23 mouse cellular contexts compared by ENCODE assay signal in genomic region chr12:112774026-112774425, GRCm38 (mm10). TPM values are rescaled to one million over a fixed set of nuclear protein-coding genes. Genes with fewer than 3 reads are reported as not detected.
DNase-seq lines count a peak whose midpoint lies in the region; ATAC-seq and TF ChIP-seq lines count a peak whose summit lies in the region.
"Had no signal": no experiment of that assay in that cellular context is flagged by ENCODE, and none has a peak within 500 bp of the region (broad histone marks: within the 10 kb centered on the region; RNA-seq: fewer than 3 reads in every experiment).

No protein-coding gene starts in this region.

- H3K4me1 ChIP-seq in limb, embryonic 14.5 days (ENCODE audit: control insufficient read depth, insufficient read depth, low read length) = no peaks in the 10 kb centered on the region; the same call in 1 of the 2 replicates
- H3K4me1 ChIP-seq in limb, embryonic 10.5 days = 0 out of 2 replicates have a peak, but pooled peaks cover 3% of the 10 kb centered on the region
- 0 out of 2 replicates have a peak, but pooled peaks cover 2% of the 10 kb centered on the region for H3K4me1 ChIP-seq in intestine, embryonic 15.5 days (replicated peaks)
- H3K4me1 ChIP-seq: embryonic facial prominence, embryonic 15.5 days; forebrain, embryonic 10.5 days had no signal

- intact Hi-C loops in gastrocnemius, postnatal 14 days (cut with DNase I; ENCODE audit: low total_unique reads) = no loop called here

- peaks cover 3% of the 10 kb centered on the region; the same call in 1 of the 2 replicates for H3K9me3 ChIP-seq in limb, embryonic 14.5 days (ENCODE audit: control insufficient read depth, low read length)
- H3K9me3 ChIP-seq in limb, embryonic 10.5 days (replicated peaks) = no peaks in the 10 kb centered on the region
- H3K9me3 ChIP-seq in intestine, embryonic 15.5 days = no peaks in the 10 kb centered on the region
- H3K9me3 ChIP-seq: embryonic facial prominence, embryonic 15.5 days had no signal

- H3K9ac ChIP-seq in limb, embryonic 14.5 days (ENCODE audit: low read depth, low read length, severe bottlenecking) = 0 out of 2 replicates have a peak overlapping the region, but pooled peaks have one; percentile 12
- no peak overlapping the region for H3K9ac ChIP-seq in intestine, embryonic 15.5 days
- H3K9ac ChIP-seq: embryonic facial prominence, embryonic 13.5 days; embryonic facial prominence, embryonic 15.5 days had no signal

- no peak for ATAC-seq in limb, embryonic 14.5 days (ENCODE audit: low FRiP score, low read depth)
- 0 out of 2 replicates have a peak, but pooled peaks have one; percentile 28 for ATAC-seq in monocyte, adult 5-6 weeks (replicated peaks; ENCODE audit: insufficient number of reproducible peaks, low FRiP score, low TSS enrichment, poor library complexity, severe bottlenecking)
- ATAC-seq in intestine, embryonic 15.5 days = no peak
- ATAC-seq: forebrain, embryonic 14.5 days; forebrain, embryonic 16.5 days had no signal

- DNase-seq in gastrocnemius, postnatal 14 days = peak; percentile 1
- no peak for DNase-seq in gastrocnemius, adult 18-20 months (ENCODE audit: low spot score)
- no peak for DNase-seq in limb, embryonic 14.5 days (ENCODE audit: low spot score)
- DNase-seq in limb, embryonic 10.5 days (ENCODE audit: low spot score) = no peak
- DNase-seq: adrenal gland, adult 2 months; adrenal gland, postnatal 10 days; adrenal gland, postnatal 25 days; cerebellum, adult 11 months; cerebellum, adult 18-20 months; cerebellum, adult 8-10 months; cerebellum, adult 9-11 months; cerebellum, postnatal 14 days; embryo, embryonic 11 days had no signal

- TF ChIP-seq POLR2A in limb, embryonic 14.5 days (IDR thresholded peaks at IDR 0.05; ENCODE audit: borderline replicate concordance, extremely low read depth, insufficient read depth, insufficient read length) = no peak

- H3K27ac ChIP-seq in limb, embryonic 14.5 days (replicated peaks; ENCODE audit: low read depth, low read length) = no peak overlapping the region
- no peak overlapping the region for H3K27ac ChIP-seq in limb, embryonic 10.5 days
- H3K27ac ChIP-seq in intestine, embryonic 15.5 days = no peak overlapping the region
- H3K27ac ChIP-seq: embryonic facial prominence, embryonic 13.5 days; embryonic facial prominence, embryonic 15.5 days; forebrain, embryonic 10.5 days had no signal

- H3K27me3 ChIP-seq in limb, embryonic 14.5 days (ENCODE audit: control insufficient read depth, insufficient read depth, low read length) = no peaks in the 10 kb centered on the region
- H3K27me3 ChIP-seq in limb, embryonic 10.5 days (ENCODE audit: low read depth, poor library complexity, severe bottlenecking) = no peaks in the 10 kb centered on the region
- no peaks in the 10 kb centered on the region for H3K27me3 ChIP-seq in intestine, embryonic 15.5 days (replicated peaks)
- H3K27me3 ChIP-seq: embryonic facial prominence, embryonic 13.5 days; embryonic facial prominence, embryonic 15.5 days had no signal

- no peak overlapping the region for H3K4me2 ChIP-seq in limb, embryonic 14.5 days (replicated peaks; ENCODE audit: low read depth, low read length, severe bottlenecking)
- H3K4me2 ChIP-seq in intestine, embryonic 15.5 days (replicated peaks) = no peak overlapping the region
- H3K4me2 ChIP-seq: embryonic facial prominence, embryonic 15.5 days had no signal

- H3K4me3 ChIP-seq in limb, embryonic 14.5 days (replicated peaks; ENCODE audit: low read length) = no peak overlapping the region
- H3K4me3 ChIP-seq in limb, embryonic 10.5 days = no peak overlapping the region
- no peak overlapping the region for H3K4me3 ChIP-seq in intestine, embryonic 15.5 days (replicated peaks)
- H3K4me3 ChIP-seq: embryonic facial prominence, embryonic 13.5 days; embryonic facial prominence, embryonic 15.5 days; erythroblast, embryonic 14.5 days; forebrain, embryonic 10.5 days had no signal

- no peaks in the 10 kb centered on the region for H3K36me3 ChIP-seq in limb, embryonic 14.5 days (ENCODE audit: control insufficient read depth, insufficient read depth, low read length)
- no peaks in the 10 kb centered on the region for H3K36me3 ChIP-seq in limb, embryonic 10.5 days
- no peaks in the 10 kb centered on the region for H3K36me3 ChIP-seq in intestine, embryonic 15.5 days
- H3K36me3 ChIP-seq: embryonic facial prominence, embryonic 13.5 days; embryonic facial prominence, embryonic 15.5 days; forebrain, embryonic 10.5 days had no signal

- WGBS in limb, embryonic 14.5 days = 82% methylated on average over 6 of the region's 6 CpGs
- 84% methylated on average over 6 of the region's 6 CpGs for WGBS in limb, embryonic 10.5 days
- WGBS in intestine, embryonic 15.5 days = 78% methylated on average over 6 of the region's 6 CpGs

RNA-seq across cellular contexts. Expression of gene Pld4, which starts 13.6 kb away (rescaled TPM):
- total RNA-seq in gastrocnemius, postnatal 14 days (2021) = 1 to 10 TPM; 3.2 to 4.1 TPM
- 1 to 10 TPM; 1.3 to 3.4 TPM for total RNA-seq in gastrocnemius, adult 18-20 months (2021)
- 15.7 and 16.9 TPM in 2 replicates for polyA plus RNA-seq in limb, embryonic 14.5 days (2012; rRNA removed)
- polyA plus RNA-seq in limb, embryonic 14.5 days (2014; fragmentation: Nextera tagmentation; extraction: Ambion mirVana) = 13.4 and 14.0 TPM in 2 replicates
- 2.1 and 3.5 TPM in 2 replicates for polyA plus RNA-seq in limb, embryonic 10.5 days (2016; fragmentation: Nextera tagmentation; extraction: Ambion mirVana)
- 311 to 369 TPM (median 334 TPM) in 3 replicates for total RNA-seq in monocyte, adult 5-6 weeks (2017)
- 11.6 and 12.6 TPM in 2 replicates for polyA plus RNA-seq in intestine, embryonic 15.5 days (2015; fragmentation: Nextera tagmentation; extraction: Ambion mirVana)
- polyA plus RNA-seq: C2C12 had no signal

RNA-seq across cellular contexts. Expression of gene Ahnak2, which starts 28.4 kb away (rescaled TPM):
- total RNA-seq in gastrocnemius, postnatal 14 days (2021) = 10 to 100 TPM in 1 of 2 experiments, 1 to 10 TPM in 1; 7.8 to 11.3 TPM
- 1 to 10 TPM; 7.2 to 7.8 TPM for total RNA-seq in gastrocnemius, adult 18-20 months (2021)
- polyA plus RNA-seq in limb, embryonic 14.5 days (2012; rRNA removed) = 2.1 and 2.5 TPM in 2 replicates
- 3.3 TPM in 2 replicates for polyA plus RNA-seq in limb, embryonic 14.5 days (2014; fragmentation: Nextera tagmentation; extraction: Ambion mirVana)
- 0.15 and 0.18 TPM in 2 replicates for polyA plus RNA-seq in limb, embryonic 10.5 days (2016; fragmentation: Nextera tagmentation; extraction: Ambion mirVana)
- total RNA-seq in monocyte, adult 5-6 weeks (2017) = 0.67 to 1.2 TPM in 2 of 3 replicates, not detected in the other
- 2.3 and 3.0 TPM in 2 replicates for polyA plus RNA-seq in intestine, embryonic 15.5 days (2015; fragmentation: Nextera tagmentation; extraction: Ambion mirVana)
- total RNA-seq: common myeloid progenitor, adult 5-6 weeks had no signal

RNA-seq across cellular contexts. Expression of gene Clba1, which starts 34.7 kb away (rescaled TPM):
- under 1 TPM; 0.62 to 0.73 TPM for total RNA-seq in gastrocnemius, postnatal 14 days (2021)
- under 1 TPM; 0.34 to 0.57 TPM for total RNA-seq in gastrocnemius, adult 18-20 months (2021)
- 3.7 and 4.8 TPM in 2 replicates for polyA plus RNA-seq in limb, embryonic 14.5 days (2012; rRNA removed)
- 5.7 and 6.2 TPM in 2 replicates for polyA plus RNA-seq in limb, embryonic 14.5 days (2014; fragmentation: Nextera tagmentation; extraction: Ambion mirVana)
- 7.9 and 8.4 TPM in 2 replicates for polyA plus RNA-seq in limb, embryonic 10.5 days (2016; fragmentation: Nextera tagmentation; extraction: Ambion mirVana)
- total RNA-seq in monocyte, adult 5-6 weeks (2017) = 0.96 TPM in 1 of 3 replicates, not detected in the others
- polyA plus RNA-seq in intestine, embryonic 15.5 days (2015; fragmentation: Nextera tagmentation; extraction: Ambion mirVana) = 3.7 and 4.6 TPM in 2 replicates
- polyA plus RNA-seq: erythroblast, embryonic 14.5 days had no signal

RNA-seq across cellular contexts. Expression of gene Cep170b, which starts 53.8 kb away (rescaled TPM):
- 10 to 100 TPM; 10.9 to 14.4 TPM for total RNA-seq in gastrocnemius, postnatal 14 days (2021)
- total RNA-seq in gastrocnemius, adult 18-20 months (2021) = 10 to 100 TPM in 1 of 2 experiments, 1 to 10 TPM in 1; 9.0 to 12.8 TPM
- 30.1 and 36.9 TPM in 2 replicates for polyA plus RNA-seq in limb, embryonic 14.5 days (2012; rRNA removed)
- 21.3 and 23.6 TPM in 2 replicates for polyA plus RNA-seq in limb, embryonic 14.5 days (2014; fragmentation: Nextera tagmentation; extraction: Ambion mirVana)
- 6.7 and 12.3 TPM in 2 replicates for polyA plus RNA-seq in limb, embryonic 10.5 days (2016; fragmentation: Nextera tagmentation; extraction: Ambion mirVana)
- total RNA-seq in monocyte, adult 5-6 weeks (2017) = 0.29 to 0.43 TPM in 2 of 3 replicates, not detected in the other
- 20.1 and 22.4 TPM in 2 replicates for polyA plus RNA-seq in intestine, embryonic 15.5 days (2015; fragmentation: Nextera tagmentation; extraction: Ambion mirVana)

RNA-seq across cellular contexts. Expression of gene Cdca4, which starts 55.2 kb away (rescaled TPM):
- 1 to 10 TPM; 4.3 to 5.8 TPM for total RNA-seq in gastrocnemius, postnatal 14 days (2021)
- total RNA-seq in gastrocnemius, adult 18-20 months (2021) = 1 to 10 TPM; 2.2 to 2.8 TPM
- polyA plus RNA-seq in limb, embryonic 14.5 days (2012; rRNA removed) = 81.0 and 89.9 TPM in 2 replicates
- 113 and 126 TPM in 2 replicates for polyA plus RNA-seq in limb, embryonic 14.5 days (2014; fragmentation: Nextera tagmentation; extraction: Ambion mirVana)
- 204 and 206 TPM in 2 replicates for polyA plus RNA-seq in limb, embryonic 10.5 days (2016; fragmentation: Nextera tagmentation; extraction: Ambion mirVana)
- total RNA-seq in monocyte, adult 5-6 weeks (2017) = 15.5 to 32.2 TPM (median 18.8 TPM) in 3 replicates
- 87.6 and 88.0 TPM in 2 replicates for polyA plus RNA-seq in intestine, embryonic 15.5 days (2015; fragmentation: Nextera tagmentation; extraction: Ambion mirVana)

Comparison
In these comparisons a context has a peak if more than half of its experiments do, and no peak if none do; other contexts are left out.
1. RNA of gene Pld4, which starts 13.6 kb away (total RNA-seq): 311 to 369 TPM in monocyte, adult 5-6 weeks; 3.2 to 4.1 TPM in gastrocnemius, postnatal 14 days and 1.3 to 3.4 TPM in gastrocnemius, adult 18-20 months; every median in the first group is over 10 times any median in the second.